Mouse (Mus musculus) testis, adult 2 months (tissue): ENCODE results near the gene Eno2.

Experiments
- CTCF ChIP-seq: fragments of 200-500 bp; IDR thresholded peaks from 2 replicates; pipeline ENCODE4 v1.5.1; 2012; ENCODE audit warnings: low read depth, mild to moderate bottlenecking, inconsistent platforms, low read length, moderate library complexity; ENCODE audit not compliant: control insufficient read depth, insufficient read depth, insufficient replicate concordance
- POLR2A ChIP-seq: fragments of 200-500 bp; IDR thresholded peaks from 2 replicates; pipeline ENCODE4 v1.6.1; 2012; ENCODE audit warnings: low read depth, mild to moderate bottlenecking, inconsistent platforms, low read length, moderate library complexity; ENCODE audit not compliant: control insufficient read depth

- TF ChIP-seq POLR2A: no peak
- no peak for TF ChIP-seq CTCF
These were observed 51.5 kb downstream of the Eno2 start for GRCm38 (mm10) chr6:124717968-124718367.
